Mouse (Mus musculus) kidney, embryonic 16.5 days (tissue): ENCODE measurements at regions not wholly inside any gene's neighbourhood (a gene's known extent, or its start where the extent isn't known, plus 50 kb on each side); places are given as distances from the start of the nearest gene placed in this dataset.

Experiments
- ATAC-seq: fragments of 200-750 bp; cut with Nextera tagmentation; 2 replicates; pipeline ENCODE4 v1.8.0; 2017; ENCODE audit warnings: moderate TSS enrichment; ENCODE audit not compliant: low FRiP score, low TSS enrichment
- H3K27ac ChIP-seq: fragments of 300-500 bp; sonication (generic); 2 replicates; pipeline ENCODE4 v1.5.1; 2014; ENCODE audit warnings: low read length
- H3K27me3 ChIP-seq: fragments of 300-500 bp; sonication (generic); 2 replicates; pipeline ENCODE4 v1.6.1; 2014; ENCODE audit warnings: low read length, control low read depth, mixed read lengths; ENCODE audit not compliant: insufficient read depth
- H3K36me3 ChIP-seq: fragments of 300-500 bp; sonication (generic); 2 replicates; pipeline ENCODE4 v1.6.1; 2014; ENCODE audit warnings: low read length, control low read depth, mixed read lengths; ENCODE audit not compliant: insufficient read depth
- H3K4me1 ChIP-seq: fragments of 300-500 bp; sonication (generic); 2 replicates; pipeline ENCODE4 v1.6.1; 2014; ENCODE audit warnings: low read length, control low read depth, mixed read lengths; ENCODE audit not compliant: insufficient read depth
- H3K4me2 ChIP-seq: fragments of 300-500 bp; sonication (generic); replicated peaks from 2 replicates; pipeline ENCODE4 v1.6.1; 2014; ENCODE audit warnings: low read depth, low read length
- H3K4me3 ChIP-seq: fragments of 300-500 bp; sonication (generic); 2 replicates; pipeline ENCODE4 v1.5.1; 2014; ENCODE audit warnings: mild to moderate bottlenecking, low read length
- H3K9ac ChIP-seq: fragments of 300-500 bp; sonication (generic); replicated peaks from 2 replicates; pipeline ENCODE4 v1.6.1; 2014; ENCODE audit warnings: low read length
- H3K9me3 ChIP-seq: fragments of 300-500 bp; sonication (generic); 2 replicates; pipeline ENCODE4 v1.6.1; 2016; ENCODE audit warnings: low read length, control low read depth
- WGBS: fragments of 180-500 bp; shearing (Covaris S2); extraction: QIAGEN DNeasy Blood & Tissue Kit; methylation state at CpG from one replicate; pipeline ENCODE4 v1.1.7; 2014; 5-methylcytosine and 5-hydroxymethylcytosine counted together

- no peaks in the 10 kb centered on the region for H3K9me3 ChIP-seq
- no peaks in the 10 kb centered on the region for H3K27me3 ChIP-seq
- no peaks in the 10 kb centered on the region for H3K4me1 ChIP-seq
- H3K4me2 ChIP-seq = no peak overlapping the region
- H3K36me3 ChIP-seq = no peaks in the 10 kb centered on the region
- H3K9ac ChIP-seq = no peak overlapping the region
- H3K27ac ChIP-seq = no peak overlapping the region
- peak; percentile 76 for ATAC-seq
- WGBS = 29% methylated on average over 2 of the region's 2 CpGs
- no peak overlapping the region for H3K4me3 ChIP-seq
Observed at GRCm38 (mm10) chr7:143951172-143951571, 50.6 kb upstream of the Shank2 start.
